Mouse (Mus musculus) thymus, adult 2 months (tissue): ENCODE measurements around the gene Gucy2g.

Experiments
- CTCF ChIP-seq: fragments of 200-500 bp; IDR thresholded peaks from 2 replicates; pipeline ENCODE4 v1.5.1; 2012; ENCODE audit warnings: mild to moderate bottlenecking, control low read depth, low read length, moderate library complexity, borderline replicate concordance; ENCODE audit not compliant: control insufficient read depth, poor library complexity, insufficient read depth; ENCODE audit errors: extremely low read depth
- POLR2A ChIP-seq: fragments of 200-500 bp; IDR thresholded peaks from 2 replicates; pipeline ENCODE4 v1.6.1; 2012; ENCODE audit warnings: mild to moderate bottlenecking, low read length, control low read depth, moderate library complexity; ENCODE audit not compliant: control insufficient read depth, poor library complexity, insufficient read depth; ENCODE audit errors: extremely low read depth

GRCm38 (mm10) chr19:55253570-55254441, 12.8 kb upstream of the Gucy2g start:
- TF ChIP-seq POLR2A, result 0 out of 2 replicates have a peak, but pooled peaks have one; percentile 19
- no peak for TF ChIP-seq CTCF
